Mouse (Mus musculus): ENCODE measurements around the gene Chka.

Chka gene

DNA sequence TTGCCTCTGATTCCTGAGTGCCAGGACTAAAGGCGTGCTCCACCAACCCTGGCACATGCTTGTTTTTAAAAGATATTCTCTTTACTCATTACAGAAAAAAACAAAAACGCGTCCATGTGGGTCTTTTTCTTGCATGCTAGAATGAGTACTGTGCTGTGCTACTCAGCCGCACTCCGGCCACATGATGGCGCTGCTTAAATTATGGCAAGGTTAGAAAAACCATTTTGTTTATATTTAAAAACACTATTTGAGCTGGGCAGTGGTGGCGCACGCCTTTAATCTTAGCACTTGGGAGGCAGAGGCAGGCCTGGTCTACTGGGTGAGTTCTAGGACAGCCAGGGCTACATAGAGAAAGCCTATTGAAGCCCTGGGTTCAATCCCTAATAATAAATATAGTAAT lies 38.6 kb downstream of the Chka start:
- peak in 1 of 2 experiments; percentile 50 for DNase-seq

DNA sequence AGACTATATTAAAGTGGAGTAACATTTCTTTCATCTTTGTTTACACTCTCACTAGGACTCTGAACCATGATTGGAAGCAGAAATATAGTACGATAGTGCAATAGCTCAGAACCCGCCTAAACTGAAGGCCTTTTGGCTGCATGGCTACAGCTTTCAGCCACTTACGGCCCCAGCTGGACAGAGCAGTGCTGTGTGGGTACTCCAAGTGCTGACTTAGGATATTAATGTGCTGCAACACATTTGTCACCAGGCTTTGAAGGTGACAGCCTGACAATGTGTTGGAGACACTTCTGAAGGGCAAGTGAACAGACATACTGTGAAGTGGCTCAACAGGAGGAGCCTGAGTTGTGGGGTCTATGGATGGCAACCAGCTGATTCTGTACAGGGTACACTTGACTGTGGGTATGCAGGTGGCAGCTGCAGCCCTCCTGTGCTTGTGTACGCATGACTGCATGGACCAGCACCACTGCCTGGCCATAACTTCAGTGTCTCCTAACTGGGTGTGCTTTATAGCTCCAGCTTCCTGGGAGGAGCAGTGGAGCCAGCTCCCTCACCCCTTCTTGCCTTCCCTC lies 42.1 kb downstream of the Chka start:
- DNase-seq = no peak

DNA sequence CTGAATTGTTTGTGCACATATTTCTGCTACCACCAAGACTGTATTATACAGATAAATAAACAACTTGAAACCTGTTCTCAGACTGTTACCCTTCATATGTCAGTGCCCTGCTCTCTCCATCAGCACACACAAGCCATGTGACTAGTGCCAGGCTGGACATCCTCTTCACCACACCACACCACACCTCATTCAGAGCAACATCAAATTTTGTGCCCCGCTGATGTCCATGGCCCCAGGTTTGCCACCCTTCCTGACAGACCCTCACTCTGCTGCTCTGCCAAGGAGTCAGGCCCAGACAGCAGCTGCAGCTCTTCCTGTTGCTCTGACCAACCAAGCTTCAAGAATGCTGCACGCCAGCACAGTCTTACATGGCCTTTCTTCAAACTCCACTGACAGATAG lies 42.7 kb downstream of the Chka start:
- DNase-seq = no peak

DNA sequence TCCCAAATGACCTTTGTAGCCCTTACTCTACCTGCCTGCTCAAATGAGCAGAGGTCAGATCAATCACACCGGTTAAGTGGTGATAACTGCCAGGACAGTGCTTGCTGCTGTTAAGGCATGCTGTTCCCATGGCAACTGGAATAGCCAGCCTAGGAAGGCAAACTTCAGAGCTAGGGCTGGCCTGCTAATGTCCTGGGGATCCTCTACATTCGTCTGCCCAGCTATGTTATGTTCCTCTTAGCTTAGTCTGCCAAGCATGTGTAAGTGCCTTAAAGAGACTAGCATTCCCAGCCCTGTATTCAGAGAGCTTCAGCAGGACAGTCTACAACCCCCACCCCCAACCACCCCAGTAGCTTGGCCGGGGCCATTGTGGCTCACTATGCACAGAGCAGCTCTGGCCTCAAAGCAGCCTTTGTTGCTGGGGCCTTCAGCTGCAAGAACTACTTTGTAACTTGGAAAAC lies 43.6 kb downstream of the Chka start:
- DNase-seq = no peak

GRCm38 (mm10) chr19:3896208-3896607 lies 44.6 kb downstream of the Chka start:
- no peak for DNase-seq

- DNase-seq = no peak
Measured at GRCm38 (mm10) chr19:3897557-3897956, 46.0 kb downstream of the Chka start.

GRCm38 (mm10) chr19:3898952-3899351 lies 47.4 kb downstream of the Chka start:
- no peak for DNase-seq

GRCm38 (mm10) chr19:3899618-3900017 lies 48.0 kb downstream of the Chka start:
- DNase-seq = no peak

- DNase-seq = peak in 1 of 2 experiments; percentile 32
Measured at GRCm38 (mm10) chr19:3902966-3903365, 51.4 kb downstream of the Chka start.

- peak in 1 of 2 experiments; percentile 36 for DNase-seq
Measured at GRCm38 (mm10) chr19:3903648-3904362, 52.2 kb downstream of the Chka start.

DNA sequence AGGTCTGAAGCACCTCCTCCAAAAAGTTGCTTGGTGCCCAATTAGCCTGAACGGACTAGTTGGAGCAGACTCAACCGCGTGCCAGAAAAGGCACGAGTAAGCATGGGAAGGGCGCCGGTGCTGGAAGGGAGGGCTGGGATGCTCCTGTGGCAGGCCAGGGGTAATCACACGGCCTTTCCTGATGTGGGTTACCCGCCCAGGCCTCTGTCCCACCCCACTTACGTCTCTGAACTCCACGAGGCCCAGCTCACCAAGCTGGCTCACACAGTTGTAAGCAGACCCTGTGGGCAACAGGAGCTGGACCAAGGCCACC lies 52.7 kb downstream of the Chka start:
- peak in 1 of 2 experiments; percentile 45 for DNase-seq

GRCm38 (mm10) chr19:3905261-3905969 lies 53.8 kb downstream of the Chka start:
- DNase-seq = peak; percentile 45 to 61

DNA sequence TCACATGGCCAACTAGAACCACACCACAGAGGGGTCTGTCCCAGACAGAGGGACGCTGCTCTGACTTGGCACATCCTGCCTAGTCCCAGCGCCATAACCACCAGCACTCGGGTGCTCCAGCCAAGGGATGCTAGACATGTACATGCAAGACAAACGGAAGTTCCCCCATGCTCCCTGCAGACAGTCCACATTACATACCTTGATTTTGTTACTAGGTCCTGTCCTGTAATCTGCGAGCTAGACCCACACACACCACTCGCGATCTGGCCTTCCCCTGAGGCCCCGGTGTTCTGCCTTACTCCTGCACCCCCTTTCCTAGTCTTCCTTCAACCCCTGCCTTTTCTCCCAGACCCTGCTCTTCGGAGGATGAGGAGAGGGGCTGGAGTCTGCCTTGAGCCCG lies 54.8 kb downstream of the Chka start:
- DNase-seq = peak in 1 of 2 experiments; percentile 46

GRCm38 (mm10) chr19:3906795-3907786 lies 55.5 kb downstream of the Chka start, which contains the start of gene Tcirg1:
Tcirg1 (minus strand) TSS chr19:3907133.
- peak; percentile 91 to 94 for DNase-seq

DNA sequence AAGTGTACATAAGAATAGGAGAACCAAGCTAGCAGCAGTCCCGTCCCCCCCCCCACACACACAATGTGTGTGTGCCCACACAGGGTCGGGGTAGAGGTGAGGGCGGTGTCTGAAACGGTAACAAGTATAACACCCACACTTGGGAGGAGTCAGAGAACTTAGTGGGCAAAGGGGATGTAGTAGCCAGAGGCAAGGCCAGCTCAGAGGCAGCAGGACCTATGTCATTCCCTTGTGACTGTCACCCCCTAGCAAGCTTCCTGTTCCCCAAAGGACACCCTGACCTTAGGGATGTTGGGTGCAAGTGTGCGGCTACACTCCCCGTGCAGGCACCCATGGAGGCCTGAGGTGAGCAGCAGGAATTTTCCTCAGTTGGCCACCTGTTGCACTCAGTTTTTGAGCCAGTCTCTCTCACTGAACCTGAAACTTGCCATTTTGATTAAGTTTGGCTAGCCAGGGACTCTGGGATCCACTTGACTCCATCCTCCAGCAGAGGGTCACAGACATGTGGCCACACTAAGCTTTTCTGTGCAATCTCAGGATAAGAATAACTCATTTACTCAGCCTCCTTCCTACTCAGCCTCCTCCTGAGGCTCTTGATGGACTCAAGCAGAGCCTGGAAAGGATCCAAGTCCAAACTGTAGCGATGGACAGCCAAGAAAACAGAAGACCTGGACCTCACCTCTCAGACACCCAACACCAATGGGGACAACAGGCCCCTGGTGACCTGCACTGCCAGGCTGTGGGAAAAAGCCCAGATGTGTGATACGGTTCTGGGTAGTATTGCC lies 56.5 kb downstream of the Chka start:
- peak in 1 of 2 experiments; percentile 49 for DNase-seq

DNA sequence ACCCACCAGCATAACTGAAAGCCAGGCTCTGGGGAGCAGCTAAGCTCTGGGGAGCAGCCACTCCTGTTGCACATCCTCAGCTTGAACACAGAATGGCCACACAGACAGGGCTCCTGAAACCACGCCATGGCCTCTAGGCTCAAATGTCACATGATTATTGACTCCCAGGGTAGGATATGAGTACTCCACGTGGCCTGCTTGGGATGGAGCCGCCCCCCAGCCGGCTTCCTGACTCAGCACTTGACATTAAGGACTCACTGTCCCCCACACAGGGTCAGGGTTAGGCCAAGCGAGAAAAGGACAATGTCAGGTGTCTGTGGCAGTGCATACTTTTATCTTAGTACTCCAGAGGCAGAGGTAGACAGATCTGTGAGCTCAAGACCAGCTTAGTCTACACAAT lies 58.6 kb downstream of the Chka start:
- no peak for DNase-seq

- peak; percentile 94 to 97 for DNase-seq
Measured at GRCm38 (mm10) chr19:3912337-3913204, 61.0 kb downstream of the Chka start, which contains the start of gene Ndufs8. Ndufs8 (minus strand) TSS chr19:3912774.

DNA sequence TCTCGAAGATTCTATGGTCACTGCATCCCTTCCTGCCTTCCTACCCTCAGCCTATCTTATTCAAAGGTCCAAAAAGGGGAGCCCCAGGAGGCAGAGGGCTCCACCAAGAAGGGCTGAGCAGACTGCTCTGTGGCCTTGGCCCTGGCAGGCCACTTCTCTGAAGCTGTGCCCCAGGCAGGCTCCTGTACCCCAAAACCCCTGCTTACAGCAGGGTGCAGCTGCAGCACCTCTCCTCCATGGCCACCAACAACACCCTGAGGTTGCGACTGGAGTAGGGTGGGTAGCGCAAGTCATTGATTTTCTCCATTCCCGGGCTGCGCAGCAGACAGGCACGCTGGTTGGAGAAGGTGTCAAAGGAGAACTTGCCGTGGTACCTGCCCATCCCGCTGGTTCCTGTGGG lies 62.1 kb downstream of the Chka start:
- peak in 1 of 2 experiments; percentile 36 for DNase-seq

GRCm38 (mm10) chr19:3914535-3914934 lies 63.0 kb downstream of the Chka start:
- no peak for DNase-seq

DNA sequence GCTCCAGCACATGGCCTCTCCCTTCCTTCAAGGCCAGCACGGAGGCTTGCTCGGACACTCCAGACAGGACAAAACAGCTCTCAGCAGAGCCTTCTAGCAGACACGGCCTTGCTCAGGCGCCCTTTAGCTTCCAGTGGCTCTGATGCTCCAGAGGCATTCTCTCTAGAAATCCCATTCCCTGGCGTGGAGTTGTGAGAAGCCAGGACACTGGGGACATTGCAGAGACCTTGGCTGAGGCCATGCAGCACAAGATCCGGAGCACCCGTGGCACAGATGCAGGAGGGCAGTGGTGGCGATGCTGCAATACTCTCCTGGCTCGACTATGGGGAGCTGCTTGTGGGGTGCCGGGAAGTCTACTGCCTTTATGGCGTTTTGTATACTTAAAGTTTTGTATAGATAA lies 65.2 kb downstream of the Chka start:
- peak in 1 of 2 experiments; percentile 43 for DNase-seq

DNA sequence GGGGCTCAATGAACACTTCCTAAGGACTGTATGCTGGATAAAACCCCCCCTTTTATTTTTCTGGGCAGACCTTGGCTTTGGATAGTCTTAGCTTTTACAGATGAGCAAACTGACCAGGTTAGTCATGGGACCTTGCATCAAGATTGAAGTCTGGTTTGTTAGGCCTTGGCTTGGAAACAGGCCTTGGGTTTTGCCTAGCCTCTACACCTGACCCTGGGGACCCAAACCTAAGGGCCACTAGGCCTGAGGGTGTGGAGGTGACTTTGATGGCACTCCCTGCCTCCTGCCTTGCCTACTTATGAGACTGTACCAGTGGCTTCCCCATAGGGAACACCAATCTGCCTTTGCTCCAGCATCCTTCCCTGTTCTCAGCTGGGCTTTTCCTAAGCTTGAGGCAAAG lies 68.4 kb downstream of the Chka start:
- no peak for DNase-seq
